Mouse (Mus musculus) heart, embryonic 11.5 days (tissue): ENCODE results near the gene Slc2a3. TPM values are rescaled to one million over a fixed set of nuclear protein-coding genes. Genes with fewer than 3 reads are reported as not detected.
A peak's percentile ranks its signal among the peaks of the same experiment; 100 is the strongest.

Experiments
- ATAC-seq: fragments of 200-750 bp; cut with Nextera tagmentation; replicated peaks from 2 replicates; pipeline ENCODE4 v1.8.0; 2017; ENCODE audit warnings: moderate library complexity; ENCODE audit not compliant: insufficient number of reproducible peaks, low FRiP score, low TSS enrichment
- H3K27ac ChIP-seq: fragments of 300-500 bp; sonication (generic); 2 replicates; pipeline ENCODE4 v1.5.1; 2014; ENCODE audit warnings: mild to moderate bottlenecking, low read depth, low read length
- H3K27me3 ChIP-seq: fragments of 300-500 bp; sonication (generic); 2 replicates; pipeline ENCODE4 v1.6.1; 2014; ENCODE audit warnings: mild to moderate bottlenecking, low read length, mixed read lengths; ENCODE audit not compliant: control insufficient read depth, insufficient read depth
- H3K36me3 ChIP-seq: fragments of 300-500 bp; sonication (generic); 2 replicates; pipeline ENCODE4 v1.6.1; 2014; ENCODE audit warnings: mild to moderate bottlenecking, low read length, moderate library complexity, mixed read lengths; ENCODE audit not compliant: control insufficient read depth, insufficient read depth
- H3K4me1 ChIP-seq: fragments of 300-500 bp; sonication (generic); 2 replicates; pipeline ENCODE4 v1.6.1; 2014; ENCODE audit warnings: low read length; ENCODE audit not compliant: control insufficient read depth, insufficient read depth
- H3K4me2 ChIP-seq: fragments of 300-500 bp; sonication (generic); 2 replicates; pipeline ENCODE4 v1.6.1; 2014; ENCODE audit warnings: mild to moderate bottlenecking, moderate library complexity
- H3K4me3 ChIP-seq: fragments of 300-500 bp; sonication (generic); 2 replicates; pipeline ENCODE4 v1.5.1; 2014; ENCODE audit warnings: low read depth, low read length
- H3K9ac ChIP-seq: fragments of 300-500 bp; sonication (generic); 2 replicates; pipeline ENCODE4 v1.6.1; 2014; ENCODE audit warnings: mild to moderate bottlenecking, low read depth, low read length, moderate library complexity
- H3K9me3 ChIP-seq: fragments of 300-500 bp; sonication (generic); replicated peaks from 2 replicates; pipeline ENCODE4 v1.6.1; 2016; ENCODE audit warnings: low read length; ENCODE audit not compliant: control insufficient read depth
- WGBS: fragments of 180-500 bp; shearing (Covaris S2); extraction: QIAGEN DNeasy Blood & Tissue Kit; methylation state at CpG from one replicate; pipeline ENCODE4 v1.1.7; 2014; ENCODE audit not compliant: insufficient replicate concordance; 5-methylcytosine and 5-hydroxymethylcytosine counted together
- polyA plus RNA-seq: library from polyadenylated mRNA; unstranded; fragments of >200 nt; fragmentation: Nextera tagmentation; extraction: Ambion mirVana; gene quantifications from 2 replicates; pipeline ENCODE4 v1.2.1, GENCODE M21; 2014

The Slc2a3 gene
- polyA plus RNA-seq, 1 experiment from 2014 or later, result 27.5 TPM

DNA sequence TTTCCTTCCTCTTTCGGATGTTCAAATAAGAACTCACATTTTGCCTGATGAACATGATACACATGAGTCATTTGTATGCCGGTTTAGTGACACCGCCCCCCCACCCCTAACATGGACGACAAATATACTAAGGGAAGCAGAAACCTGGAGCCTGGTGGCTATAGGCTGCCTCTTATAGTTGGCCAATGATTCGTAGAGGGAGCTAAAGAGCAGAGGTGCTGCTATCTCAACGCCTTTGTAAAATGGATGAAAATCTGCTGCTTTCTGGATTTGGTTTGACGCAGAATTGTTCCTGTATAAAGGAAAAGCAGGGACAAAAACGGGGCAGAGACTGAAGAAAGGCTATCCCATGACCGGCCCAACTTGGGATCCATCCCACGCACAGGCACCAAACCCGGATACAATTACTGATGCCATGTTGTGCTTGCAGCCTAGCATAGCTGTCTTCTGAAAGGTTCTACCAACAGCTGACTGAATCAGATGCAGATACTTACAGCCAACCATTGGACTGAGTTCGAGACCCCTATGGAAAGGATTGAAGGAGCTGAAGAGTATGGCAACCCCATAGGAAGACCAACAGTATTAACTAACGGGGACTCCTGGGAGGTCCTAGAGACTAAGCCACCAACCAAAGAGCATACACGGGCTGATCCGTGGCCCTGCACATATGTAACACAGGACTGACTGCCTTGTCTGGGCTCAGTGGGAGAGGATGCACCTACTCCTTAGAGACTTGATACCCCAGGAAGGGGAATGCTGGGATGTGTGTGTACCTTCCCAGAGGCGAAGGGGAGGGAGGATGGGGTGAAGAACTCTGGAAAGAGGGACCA lies 10.5 kb upstream of the Slc2a3 start:
- peak; percentile 58 for ATAC-seq

DNA sequence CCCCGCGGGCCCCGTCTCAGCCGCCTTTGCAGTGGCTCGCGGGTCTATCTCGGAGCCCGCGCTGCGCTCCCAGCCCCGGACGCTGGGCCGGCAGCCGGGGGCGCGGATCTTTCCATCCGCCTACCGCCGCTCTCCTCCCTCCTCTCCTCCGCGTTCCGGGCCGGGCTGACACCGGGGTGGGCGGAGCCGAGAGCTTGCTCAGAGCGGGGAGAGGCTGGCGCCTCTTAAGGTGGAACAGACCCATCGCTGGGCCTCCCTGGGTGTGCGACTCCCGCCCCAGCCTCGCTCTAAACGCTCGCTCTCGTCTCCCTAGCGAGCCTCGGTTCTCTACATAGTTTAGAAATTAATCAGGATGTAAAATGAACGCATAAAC lies 9.8 kb upstream of the Slc2a3 start:
- Histone ChIP-seq H3K27ac (peak overlapping the region; percentile 100), H3K9me3 (no peaks in the 10 kb centered on the region), H3K4me2 (peak overlapping the region; percentile 77), H3K9ac (peak overlapping the region; percentile 77), H3K36me3 (no peaks in the 10 kb centered on the region), H3K27me3 (no peaks in the 10 kb centered on the region), H3K4me1 (0 out of 2 replicates have a peak, but pooled peaks cover 2% of the 10 kb centered on the region), H3K4me3 (peak overlapping the region; percentile 60)
- ATAC-seq, result peak; percentile 96
- under 1% methylated on average over 35 of the region's 38 CpGs for WGBS

More for the DNA sequence above, 10.5 kb upstream of the Slc2a3 start:
- 27% methylated on average over 16 of the region's 16 CpGs for WGBS
- Histone ChIP-seq H3K4me3 (peak overlapping the region; percentile 60), H3K9ac (peak overlapping the region; percentile 77), H3K36me3 (no peaks in the 10 kb centered on the region), H3K4me1 (0 out of 2 replicates have a peak, but pooled peaks cover 2% of the 10 kb centered on the region), H3K4me2 (peak overlapping the region; percentile 77), H3K27me3 (no peaks in the 10 kb centered on the region), H3K9me3 (no peaks in the 10 kb centered on the region), H3K27ac (peak overlapping the region; percentile 100)

DNA sequence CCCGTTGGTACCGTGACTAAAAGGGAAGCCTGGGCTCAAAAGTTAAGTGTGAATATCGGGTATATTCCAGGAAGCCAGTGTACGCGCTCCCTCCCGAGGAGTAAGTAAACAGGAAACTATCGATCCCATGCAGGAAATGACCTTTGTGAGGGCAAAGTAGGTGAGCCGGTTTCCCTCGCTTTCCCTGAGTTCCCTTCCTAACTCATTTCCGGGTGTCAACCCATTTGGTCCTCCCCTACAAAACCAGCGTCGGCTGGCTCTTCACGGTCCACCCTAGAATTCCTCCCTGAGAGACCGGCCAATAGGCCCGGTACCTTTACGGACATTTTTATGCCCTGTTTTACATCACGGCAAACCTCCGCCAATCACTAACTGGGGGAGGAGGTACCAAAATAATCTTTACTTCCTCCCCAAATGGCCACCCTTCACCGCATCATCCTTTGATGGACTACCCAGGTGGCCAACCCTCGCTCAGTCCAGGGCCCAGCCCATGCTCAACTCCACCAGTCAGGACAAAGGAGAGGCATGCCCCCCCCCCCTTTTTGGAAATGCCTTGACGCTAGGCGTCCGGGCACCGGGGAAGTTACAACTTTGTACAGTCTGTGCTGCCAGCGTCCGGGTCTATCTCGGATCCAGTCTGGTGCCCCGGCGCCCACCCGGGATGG lies 9.3 kb upstream of the Slc2a3 start:
- WGBS, result under 1% methylated on average over 30 of the region's 30 CpGs
- no peaks in the 10 kb centered on the region for H3K27me3 ChIP-seq
- H3K27ac ChIP-seq, result peak overlapping the region; percentile 100
- H3K36me3 ChIP-seq, result no peaks in the 10 kb centered on the region
- ATAC-seq, result peak; percentile 99
- H3K4me3 ChIP-seq, result peak overlapping the region; percentile 60
- peak overlapping the region; percentile 77 for H3K9ac ChIP-seq
- H3K4me1 ChIP-seq, result 0 out of 2 replicates have a peak, but pooled peaks cover 2% of the 10 kb centered on the region
- peak overlapping the region; percentile 77 for H3K4me2 ChIP-seq
- no peaks in the 10 kb centered on the region for H3K9me3 ChIP-seq

DNA sequence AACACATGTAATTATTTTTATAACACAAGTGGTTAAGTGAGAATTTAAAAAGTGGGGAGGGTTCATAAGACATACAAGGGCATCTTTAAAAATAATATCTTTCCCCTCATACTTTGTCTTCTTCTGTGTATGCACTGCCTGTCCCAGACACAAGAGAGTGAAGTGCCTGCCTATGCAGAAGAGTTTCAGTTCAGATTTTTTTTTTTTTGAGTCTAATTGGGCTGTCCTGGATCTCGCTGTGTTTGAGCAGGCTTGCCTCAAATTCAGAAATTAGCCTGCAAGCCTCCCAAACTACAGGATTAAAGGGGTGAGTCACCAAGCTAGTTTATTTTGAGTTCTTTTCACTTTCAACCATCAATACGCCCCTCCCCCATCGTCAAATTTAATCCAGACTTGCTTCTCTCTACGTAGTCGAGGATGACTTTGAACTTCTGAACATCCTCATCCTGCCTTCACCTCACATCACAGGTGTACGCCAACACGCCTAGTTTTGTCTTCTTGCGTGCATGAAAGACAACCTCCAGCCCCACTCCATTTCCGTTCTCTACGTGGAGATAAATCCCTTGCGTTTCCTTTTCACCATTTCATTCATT lies 8.7 kb upstream of the Slc2a3 start:
- 0 out of 2 replicates have a peak, but pooled peaks cover 2% of the 10 kb centered on the region for H3K4me1 ChIP-seq
- peak overlapping the region; percentile 77 for H3K9ac ChIP-seq
- no peaks in the 10 kb centered on the region for H3K27me3 ChIP-seq
- peak overlapping the region; percentile 60 for H3K4me3 ChIP-seq
- ATAC-seq, result no peak
- 1% methylated on average over 11 of the region's 11 CpGs for WGBS
- peak overlapping the region; percentile 100 for H3K27ac ChIP-seq
- no peaks in the 10 kb centered on the region for H3K36me3 ChIP-seq
- H3K9me3 ChIP-seq, result no peaks in the 10 kb centered on the region
- peak overlapping the region; percentile 77 for H3K4me2 ChIP-seq

DNA sequence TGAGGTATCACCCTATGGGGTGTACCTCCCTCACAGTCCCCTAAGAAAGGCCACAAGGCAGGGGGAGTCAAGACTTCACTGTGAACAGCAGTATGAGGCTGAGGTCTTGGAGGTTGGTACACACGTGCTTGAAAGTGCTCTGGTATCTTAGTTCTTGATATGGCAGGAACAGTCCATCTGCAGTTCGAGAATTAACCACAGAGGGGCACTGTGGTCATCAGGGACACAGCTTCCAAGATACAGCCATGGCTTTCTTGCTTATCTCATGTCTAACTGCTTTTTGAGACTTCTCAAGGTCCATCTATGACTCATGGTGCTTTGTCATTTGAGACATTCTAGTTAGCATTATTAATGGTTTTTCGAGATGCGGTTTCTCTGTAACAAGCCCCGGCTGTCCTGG lies 3.0 kb upstream of the Slc2a3 start:
- Histone ChIP-seq H3K27me3 (no peaks in the 10 kb centered on the region), H3K4me1 (peaks cover 4% of the 10 kb centered on the region; the same call in 1 of the 2 replicates), H3K27ac (no peak overlapping the region), H3K36me3 (no peaks in the 10 kb centered on the region), H3K9me3 (no peaks in the 10 kb centered on the region), H3K4me3 (no peak overlapping the region), H3K9ac (no peak overlapping the region), H3K4me2 (no peak overlapping the region)
- ATAC-seq, result no peak
- WGBS, result 25% methylated on average over 5 of the region's 5 CpGs

DNA sequence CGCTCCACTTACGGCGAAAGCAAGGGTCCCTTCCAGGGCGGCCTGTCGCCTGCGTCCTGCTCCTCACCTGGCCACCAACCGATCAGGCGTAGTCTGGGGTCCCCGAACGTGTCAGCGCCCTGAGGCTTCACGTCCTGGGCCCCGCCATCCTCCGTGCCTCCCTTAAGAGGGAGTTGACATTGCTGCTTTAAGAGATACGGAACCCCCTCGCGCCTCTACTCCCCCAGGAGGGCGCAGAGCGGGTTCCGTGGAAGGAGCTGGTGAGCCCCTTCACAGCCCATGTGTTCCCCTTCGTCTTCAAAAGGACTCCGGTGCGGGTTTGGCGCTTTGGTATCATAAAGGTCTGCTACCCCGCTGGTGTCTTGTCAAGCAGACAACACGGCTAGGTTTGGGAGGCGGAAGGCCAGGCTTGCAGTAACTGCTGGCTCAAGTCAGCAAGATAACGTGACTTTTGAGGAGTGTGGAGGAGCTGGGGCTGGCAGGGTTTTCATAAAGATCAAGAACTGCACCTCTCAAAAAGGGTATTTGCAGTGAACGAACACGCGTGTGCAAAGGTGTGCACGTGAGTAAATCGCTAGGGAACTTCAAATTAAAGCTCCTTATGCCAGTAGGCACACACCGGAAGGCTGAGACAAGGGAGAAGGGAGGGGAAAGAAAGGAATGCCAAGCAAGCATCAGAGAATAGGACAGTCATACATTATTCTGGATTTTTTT lies 518 bp upstream of the Slc2a3 start:
- 2% methylated on average over 34 of the region's 34 CpGs for WGBS
- Histone ChIP-seq H3K4me2 (peak overlapping the region; percentile 100), H3K27ac (peak overlapping the region; percentile 70; the same call in 1 of the 2 replicates), H3K27me3 (no peaks in the 10 kb centered on the region), H3K9ac (peak overlapping the region; percentile 80), H3K9me3 (no peaks in the 10 kb centered on the region), H3K36me3 (no peaks in the 10 kb centered on the region), H3K4me3 (peak overlapping the region; percentile 64), H3K4me1 (peaks cover 4% of the 10 kb centered on the region; the same call in 1 of the 2 replicates)
- peak; percentile 57 for ATAC-seq

DNA sequence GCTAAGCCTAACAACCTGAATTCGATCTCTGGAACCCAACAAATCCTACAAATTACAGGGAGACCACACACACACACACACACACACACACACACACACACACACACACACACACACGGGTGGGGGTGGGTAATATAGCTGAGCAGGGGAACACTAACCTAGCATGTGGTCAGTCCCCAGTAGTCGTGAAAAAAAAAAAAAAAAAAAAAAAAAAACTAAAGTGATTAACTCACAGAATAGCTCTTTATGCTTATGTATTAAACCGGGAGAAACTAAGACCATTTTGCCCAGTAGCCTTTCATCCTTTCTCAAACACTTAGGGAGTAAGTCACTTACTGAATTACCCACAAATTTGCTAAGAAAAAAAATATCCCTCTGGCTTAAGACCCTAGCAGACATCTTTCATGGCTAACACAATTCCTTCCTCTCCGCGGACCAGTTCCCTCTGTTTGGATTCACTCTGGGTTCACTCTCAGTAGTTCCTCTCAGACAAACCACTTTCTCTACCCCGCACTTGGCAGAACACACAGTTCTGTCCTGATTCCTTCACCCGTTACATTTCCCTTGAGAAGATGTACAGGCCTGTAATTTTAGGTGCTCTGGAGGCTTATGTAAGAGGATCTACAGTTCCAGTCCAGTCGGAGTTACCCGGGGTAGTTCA lies 670 bp downstream of the Slc2a3 start:
- ATAC-seq, result no peak
- no peak overlapping the region for H3K27ac ChIP-seq
- WGBS, result 43% methylated on average over 10 of the region's 10 CpGs
- peak overlapping the region; percentile 80; the same call in 1 of the 2 replicates for H3K9ac ChIP-seq
- H3K36me3 ChIP-seq, result no peaks in the 10 kb centered on the region
- H3K4me3 ChIP-seq, result peak overlapping the region; percentile 64
- H3K27me3 ChIP-seq, result no peaks in the 10 kb centered on the region
- H3K9me3 ChIP-seq, result no peaks in the 10 kb centered on the region
- peaks cover 4% of the 10 kb centered on the region; the same call in 1 of the 2 replicates for H3K4me1 ChIP-seq
- H3K4me2 ChIP-seq, result peak overlapping the region; percentile 100
